ENCODE assay signal across 1 mouse cellular context in the genomic region with DNA sequence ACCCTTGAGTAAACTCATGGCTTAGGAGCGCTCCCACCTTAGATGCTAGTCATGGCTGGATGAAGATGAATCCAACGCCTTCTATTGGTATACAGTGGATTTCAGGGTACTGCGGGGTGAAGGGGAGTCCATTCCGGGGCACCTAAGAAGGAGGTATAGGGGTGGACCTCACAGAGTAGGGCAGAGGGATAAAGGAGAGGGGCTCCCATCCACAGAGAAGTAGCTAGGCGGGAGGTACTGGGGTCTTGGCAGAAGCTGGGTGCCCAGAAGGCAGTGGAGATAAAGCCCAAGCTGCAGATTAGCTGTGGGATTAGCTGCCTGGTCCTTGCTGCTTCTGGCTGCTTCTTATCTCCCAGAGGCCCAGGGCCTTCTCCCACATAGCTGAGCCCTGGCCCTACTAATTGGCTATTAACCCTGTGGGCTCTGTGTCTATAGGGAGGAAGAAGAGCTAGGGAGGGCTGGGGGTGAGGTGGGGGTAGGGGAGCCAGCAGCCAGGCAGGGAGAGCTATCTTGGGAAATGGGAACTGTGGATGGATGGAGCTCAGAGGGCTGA.
TF ChIP-seq lines count a peak whose summit lies in the region.

No protein-coding gene starts in this region.

TF ChIP-seq in MEL, 35 proteins besides CTCF, POLR2A, EP300 and RAD21:
- no peak for TF ChIP-seq CHD1 (IDR thresholded peaks at IDR 0.05; ENCODE audit: low read depth, low read length)
- TF ChIP-seq GATA1 (IDR thresholded peaks at IDR 0.05; ENCODE audit: low read depth, low read length): peak; percentile 94
- no peak for TF ChIP-seq NRF1 (IDR thresholded peaks at IDR 0.05; ENCODE audit: insufficient read depth, low read depth, low read length, poor library complexity, severe bottlenecking)
- TF ChIP-seq NELFE (IDR thresholded peaks at IDR 0.05; ENCODE audit: low read depth, low read length): no peak
- peak; percentile 92 for TF ChIP-seq TCF12 (IDR thresholded peaks at IDR 0.05; ENCODE audit: low read depth, low read length)
- TF ChIP-seq RCOR1 (IDR thresholded peaks at IDR 0.05; ENCODE audit: low read depth, low read length): peak; percentile 71; the same call in 1 of the 2 replicates
- TF ChIP-seq TAL1 (IDR thresholded peaks at IDR 0.05; ENCODE audit: low read length): peak; percentile 82
- 0 out of 2 replicates have a peak, but pooled peaks have one; percentile 16 for TF ChIP-seq HCFC1 (IDR thresholded peaks at IDR 0.05; ENCODE audit: low read depth, low read length)
- peak; percentile 53; the same call in 1 of the 2 replicates for TF ChIP-seq MAZ (IDR thresholded peaks at IDR 0.05; ENCODE audit: low read depth, low read length)
TF ChIP-seq in MEL: peak in this region for 6.
